Mouse (Mus musculus) kidney, postnatal 10 days (tissue): ENCODE measurements at regions not wholly inside any gene's neighbourhood (a gene's known extent, or its start where the extent isn't known, plus 50 kb on each side); places are given as distances from the start of the nearest gene placed in this dataset.

Source experiments
- DNase-seq: peaks from one replicate; pipeline ENCODE4 v3.0.0; 2021; ENCODE audit warnings: mixed read lengths

DNA sequence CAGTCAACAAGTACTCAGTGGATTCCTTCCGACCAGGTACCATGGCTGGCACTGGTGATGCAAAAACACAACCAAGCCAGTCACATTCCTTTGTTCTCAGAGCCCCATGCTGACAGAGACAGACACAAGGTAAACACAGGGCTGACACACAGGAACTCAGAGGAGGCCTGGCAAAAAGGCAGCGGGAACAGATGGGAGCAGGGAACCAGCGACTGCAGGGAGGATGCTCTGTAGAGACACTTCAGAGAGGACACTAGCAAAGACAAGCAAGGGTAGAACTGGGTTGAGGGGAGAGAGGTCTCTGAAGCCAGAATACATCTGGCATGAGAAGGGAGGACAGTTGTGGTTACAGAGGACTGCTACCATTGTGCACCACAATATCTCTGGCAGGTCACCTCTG, 133.6 kb downstream of the Tex36 start:
- DNase-seq, result no peak

DNA sequence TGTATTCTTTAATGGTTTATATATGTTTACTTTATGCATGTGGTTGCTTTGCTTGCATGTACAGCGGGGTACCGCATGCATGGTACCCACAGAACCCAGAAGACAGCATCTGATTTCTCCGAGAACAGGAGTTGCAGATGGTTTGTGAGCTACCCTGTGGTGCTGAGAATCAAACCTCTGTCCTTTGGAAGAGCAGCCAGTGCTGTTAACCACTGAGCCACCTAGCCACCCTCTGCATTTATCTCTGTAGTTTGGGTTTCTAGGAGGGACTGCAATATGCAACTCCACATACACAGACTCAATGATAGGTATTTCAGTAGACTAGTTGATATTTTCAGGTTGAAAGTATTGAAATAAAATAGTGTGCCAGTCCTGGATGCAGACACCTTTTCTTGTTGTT, 134.4 kb downstream of the Tex36 start:
- no peak for DNase-seq

DNA sequence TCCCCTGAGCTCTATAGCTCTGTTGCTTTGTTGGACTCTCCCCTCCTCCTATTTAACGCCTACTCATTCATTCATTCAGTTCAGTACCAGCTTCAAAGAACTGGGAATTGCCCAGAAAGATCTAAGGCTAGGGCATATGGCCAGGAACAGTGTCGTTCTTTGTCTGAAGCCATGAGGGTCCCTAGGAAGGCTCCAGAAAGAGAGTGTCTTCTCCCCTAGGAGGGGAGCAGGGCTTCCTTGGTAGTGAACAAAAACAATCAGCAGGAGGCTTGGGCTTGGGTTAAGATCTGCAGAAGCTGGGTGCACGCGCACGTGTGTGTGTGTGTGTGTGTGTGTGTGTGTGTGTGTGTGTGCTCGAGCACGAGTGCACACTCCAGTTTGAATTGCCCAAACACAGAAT, 142.7 kb downstream of the Tex36 start:
- DNase-seq, result no peak

DNA sequence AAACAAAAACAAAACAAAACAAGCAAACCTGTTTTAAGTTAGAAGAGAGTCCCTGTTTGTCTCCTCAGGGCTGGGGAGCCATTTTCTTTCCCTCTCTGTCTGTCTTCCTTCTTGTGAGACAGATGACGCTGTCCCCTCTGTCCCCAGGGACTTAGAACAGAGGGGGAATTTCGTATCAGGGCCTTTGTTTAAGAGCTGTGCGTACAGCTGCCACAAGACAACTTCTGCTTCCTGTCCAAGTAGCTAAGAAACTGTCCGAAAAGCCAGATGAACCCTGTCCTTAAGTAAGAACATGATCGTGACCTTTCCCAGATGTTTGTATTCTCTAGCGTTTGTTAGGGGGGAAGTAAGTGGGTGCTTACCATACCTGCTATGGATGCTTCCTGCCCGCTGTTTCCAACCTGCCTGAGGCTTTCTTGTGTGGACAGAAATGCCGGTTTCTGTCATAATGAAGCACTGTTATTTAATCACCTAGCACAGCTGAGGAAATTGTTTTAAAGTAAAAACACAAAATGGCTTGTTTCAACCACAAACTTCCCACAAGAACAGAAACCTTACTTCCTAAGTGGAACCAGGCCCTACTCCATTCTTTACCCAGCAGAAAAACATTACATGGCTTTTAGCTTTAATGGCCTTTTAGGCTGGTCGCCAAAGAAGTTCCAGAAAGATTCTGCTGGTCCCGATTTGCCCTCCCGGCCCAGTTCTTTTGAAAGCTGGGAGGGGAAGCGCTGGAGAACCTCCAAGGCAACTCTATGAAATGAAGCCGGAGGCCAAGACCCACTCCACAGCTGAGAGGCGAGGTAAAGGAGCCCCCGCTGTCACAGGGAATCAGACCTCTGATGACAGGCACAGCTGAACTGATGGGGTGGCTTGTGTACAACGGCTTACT, 144.3 kb downstream of the Tex36 start:
- peak; percentile 67 for DNase-seq

DNA sequence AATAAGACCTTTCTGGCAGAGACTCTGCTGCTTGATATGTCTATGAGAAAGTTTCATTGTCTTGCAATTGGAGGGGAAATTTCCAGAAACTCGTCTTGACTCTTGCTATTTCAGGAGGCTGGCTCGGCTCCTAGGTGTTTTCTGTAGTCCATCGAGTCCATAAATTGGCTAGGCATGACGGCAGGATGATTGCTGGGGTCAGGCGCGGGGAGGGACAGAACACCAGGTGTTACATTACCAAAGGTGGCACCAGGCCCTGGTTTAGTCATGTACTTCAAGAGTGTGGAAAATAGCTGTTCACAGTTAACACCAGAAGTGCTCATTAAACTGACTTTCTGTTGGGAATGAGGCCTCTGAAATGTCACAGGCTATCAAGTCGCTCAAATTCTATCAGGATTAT, 151.7 kb downstream of the Tex36 start:
- no peak for DNase-seq

DNA sequence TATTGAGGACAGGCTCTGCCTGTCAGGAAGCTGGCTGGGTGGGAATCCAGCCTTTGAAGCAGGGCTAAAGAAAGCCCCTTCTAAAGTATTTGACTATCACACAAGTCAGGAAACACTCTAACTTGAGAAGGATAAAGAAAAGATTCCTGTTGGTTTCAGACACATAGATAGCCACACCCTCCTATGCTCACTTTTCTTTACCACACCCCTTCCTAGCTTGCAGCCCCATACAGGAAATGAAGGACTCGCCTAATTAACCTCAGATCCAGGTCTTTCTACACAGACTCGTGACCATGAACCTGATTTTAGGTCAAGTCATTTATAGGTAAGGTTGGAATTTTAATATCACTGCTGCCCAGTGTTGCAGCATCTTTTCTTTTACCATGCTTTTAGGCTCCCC, 154.9 kb downstream of the Tex36 start:
- DNase-seq, result no peak

DNA sequence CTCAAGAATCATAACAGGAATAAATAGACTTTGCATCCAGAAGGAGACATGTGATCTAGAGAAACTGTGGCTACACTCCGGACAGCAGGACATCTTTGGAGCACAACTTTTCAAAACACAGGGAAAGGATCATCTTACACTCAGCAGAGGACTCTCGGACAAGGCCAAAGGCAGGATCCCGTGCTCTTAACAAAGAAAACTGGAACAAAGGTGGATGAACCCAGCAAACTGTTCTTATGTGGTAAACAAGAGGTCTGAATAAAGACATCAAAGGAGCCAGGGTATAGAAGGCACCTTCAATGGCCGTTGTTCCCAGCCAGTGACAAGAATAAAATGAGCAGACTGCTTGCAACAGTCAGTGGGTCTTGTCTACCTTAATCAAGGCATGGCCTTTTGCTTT, 160.3 kb downstream of the Tex36 start:
- DNase-seq, result no peak

DNA sequence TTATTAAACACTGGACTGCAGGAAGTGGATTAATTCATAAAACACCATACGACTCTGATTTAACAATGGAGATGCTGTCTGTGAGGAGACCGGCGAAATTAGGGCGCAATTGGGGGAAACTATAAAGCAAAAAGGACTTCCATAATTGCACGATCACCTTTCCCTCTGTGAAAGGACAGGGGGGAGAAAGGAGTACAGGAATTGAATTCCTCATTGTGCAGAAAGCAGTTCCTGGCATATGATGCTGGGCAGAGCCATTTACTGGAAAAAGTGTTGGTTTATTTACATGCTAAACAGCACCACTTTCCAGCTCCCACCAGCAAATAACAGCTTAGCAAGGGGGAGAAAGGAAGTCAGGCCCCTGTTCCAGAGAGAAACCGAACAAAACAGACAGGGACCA, 160.8 kb downstream of the Tex36 start:
- DNase-seq, result no peak

DNA sequence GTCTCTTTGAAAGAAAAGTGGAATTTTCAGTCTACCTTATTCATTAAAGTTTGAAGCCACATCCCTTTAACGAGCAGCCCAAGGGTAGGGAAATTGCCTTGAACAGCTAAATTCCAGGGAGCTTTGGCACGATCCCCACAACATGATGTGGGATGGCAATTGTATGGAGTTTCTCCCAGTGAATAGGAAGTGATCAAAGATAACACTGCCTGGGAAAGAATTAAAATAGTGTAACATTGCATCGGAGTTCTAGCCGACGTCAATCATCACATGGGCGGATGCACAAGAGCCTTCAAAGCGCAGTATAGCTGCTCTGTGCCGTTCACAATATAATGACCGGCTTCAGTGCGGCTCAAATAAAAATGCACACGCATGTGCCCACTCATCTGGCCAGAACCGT, 161.2 kb downstream of the Tex36 start:
- DNase-seq, result no peak

DNA sequence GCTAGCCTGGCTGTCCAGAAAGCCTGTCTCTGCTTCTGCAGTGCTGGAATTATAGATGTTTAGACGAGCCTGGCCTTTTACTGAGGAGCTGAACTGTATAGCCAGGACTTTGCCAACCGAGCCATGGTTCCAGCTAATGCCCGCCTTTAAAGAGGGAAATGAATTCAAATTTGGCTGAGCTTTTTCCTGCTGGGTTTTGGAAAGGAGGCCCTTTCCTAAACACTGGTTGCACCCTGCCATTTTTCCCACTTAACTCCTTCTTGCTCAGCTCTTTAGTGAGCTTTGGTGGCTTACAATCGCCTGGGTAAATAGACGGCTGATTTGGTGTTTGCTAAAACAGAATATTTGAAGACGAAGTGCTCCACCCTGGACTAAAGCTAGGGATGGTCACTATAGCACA, 161.9 kb downstream of the Tex36 start:
- no peak for DNase-seq

DNA sequence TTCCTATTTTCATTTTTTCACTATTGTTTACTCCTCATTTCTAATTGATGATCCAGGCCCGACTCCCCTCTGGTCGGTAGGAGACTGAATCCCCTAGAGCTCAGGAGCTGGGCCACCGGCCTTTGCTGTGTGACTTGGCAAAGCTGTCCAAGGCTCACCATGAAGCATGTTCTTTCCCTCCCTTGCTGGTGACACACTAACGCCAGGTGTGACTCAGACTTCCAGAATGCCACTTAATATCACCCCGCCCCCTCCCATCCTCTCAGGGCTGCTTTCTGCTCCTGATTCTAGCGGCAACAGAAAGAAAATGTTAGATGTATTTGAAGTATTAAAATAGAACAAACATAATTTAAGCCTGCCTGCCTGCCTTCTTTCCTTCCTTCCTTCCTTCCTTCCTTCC, 163.3 kb downstream of the Tex36 start:
- DNase-seq, result no peak

DNA sequence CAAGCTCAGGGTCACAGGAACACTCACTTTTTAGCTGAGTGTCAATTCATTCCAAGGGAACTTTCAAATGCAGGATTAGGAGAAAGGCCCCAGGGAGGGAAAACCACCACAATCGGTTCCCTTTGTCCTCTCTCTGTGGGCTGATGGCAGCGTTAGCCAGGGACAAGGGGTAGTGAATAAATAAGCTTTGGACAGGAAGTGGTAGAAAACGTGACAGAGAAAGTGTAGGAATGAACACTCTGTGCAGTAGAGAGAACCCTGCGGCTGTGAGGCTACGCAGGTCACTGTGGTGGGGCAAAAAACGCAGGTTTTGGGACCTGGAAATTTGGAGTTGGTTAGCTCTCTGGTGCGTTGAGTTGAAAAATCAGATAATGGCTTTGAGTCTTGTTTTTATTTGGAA, 164.1 kb downstream of the Tex36 start:
- DNase-seq, result no peak

DNA sequence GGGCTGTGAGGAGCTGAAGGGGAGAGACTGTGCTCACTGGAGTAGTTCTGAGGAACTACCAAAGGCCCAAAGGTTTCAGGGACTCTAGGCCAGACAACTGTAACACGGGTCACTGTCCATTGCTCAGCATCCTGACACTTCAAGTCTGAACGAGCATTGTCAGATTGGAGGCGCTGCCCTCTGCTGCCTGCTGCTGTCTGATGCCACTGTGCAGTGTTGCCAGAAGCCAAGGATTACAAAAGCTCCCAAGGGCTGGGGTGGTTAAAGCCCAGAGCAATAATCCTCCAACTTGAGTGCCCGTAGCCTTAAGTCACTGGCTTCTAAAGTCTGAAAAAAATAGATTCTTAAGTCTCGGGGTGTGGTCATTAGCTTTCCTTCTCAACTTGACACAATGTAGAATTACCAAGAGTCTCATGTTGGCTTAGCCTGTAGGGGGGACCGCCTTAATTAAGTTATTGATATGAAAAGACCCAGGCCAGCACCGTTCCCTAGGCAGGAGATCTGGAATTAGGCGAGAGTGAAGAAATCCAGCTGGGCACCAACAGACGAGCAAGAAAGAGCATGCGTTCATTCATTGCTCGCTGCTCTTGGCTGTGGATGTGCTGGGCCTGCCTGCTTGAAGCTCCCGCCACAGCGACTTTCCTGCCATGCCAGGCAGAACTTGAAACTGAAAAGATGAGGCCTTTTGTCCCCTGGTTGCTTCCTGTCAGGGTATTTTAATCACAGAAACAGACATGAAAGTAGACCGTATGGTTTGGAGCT, 166.2 kb downstream of the Tex36 start:
- DNase-seq, result no peak

DNA sequence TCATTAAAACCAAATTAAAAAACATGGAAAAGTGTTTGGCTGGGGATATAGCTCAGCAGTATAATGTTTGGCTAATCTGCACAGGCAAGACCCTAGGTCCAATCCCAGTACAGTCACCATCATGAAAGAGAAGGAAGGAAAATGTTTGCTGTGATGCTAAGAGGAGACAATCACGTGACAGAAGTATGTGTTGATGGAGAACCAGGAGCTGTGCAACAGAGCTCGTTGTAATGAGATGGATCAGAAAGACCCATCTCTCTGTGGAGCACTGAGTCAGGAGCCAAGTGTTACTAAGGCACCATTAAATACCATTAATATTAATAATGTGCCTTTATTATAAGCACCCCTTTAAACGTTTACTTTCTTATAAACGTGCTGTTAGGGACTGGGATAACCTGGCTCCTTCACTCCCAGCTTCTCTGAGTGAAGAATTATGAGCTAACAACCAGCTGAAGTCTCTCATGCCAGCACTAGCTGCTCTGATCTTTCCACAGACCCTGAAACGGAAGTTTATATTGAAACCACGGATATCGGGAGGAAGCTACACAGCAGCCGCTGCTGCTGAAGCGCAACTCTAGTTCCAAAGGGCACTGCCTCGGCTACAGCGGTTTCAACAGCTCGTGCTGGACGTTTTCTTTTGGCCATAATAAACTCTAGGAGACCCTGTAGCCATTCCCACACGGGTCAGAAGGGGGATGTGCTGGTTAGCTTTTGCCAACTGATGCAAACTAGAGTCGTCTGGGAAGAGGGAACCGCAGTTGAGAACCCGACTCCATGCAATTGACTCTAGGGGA, 167.7 kb downstream of the Tex36 start:
- DNase-seq, result no peak

DNA sequence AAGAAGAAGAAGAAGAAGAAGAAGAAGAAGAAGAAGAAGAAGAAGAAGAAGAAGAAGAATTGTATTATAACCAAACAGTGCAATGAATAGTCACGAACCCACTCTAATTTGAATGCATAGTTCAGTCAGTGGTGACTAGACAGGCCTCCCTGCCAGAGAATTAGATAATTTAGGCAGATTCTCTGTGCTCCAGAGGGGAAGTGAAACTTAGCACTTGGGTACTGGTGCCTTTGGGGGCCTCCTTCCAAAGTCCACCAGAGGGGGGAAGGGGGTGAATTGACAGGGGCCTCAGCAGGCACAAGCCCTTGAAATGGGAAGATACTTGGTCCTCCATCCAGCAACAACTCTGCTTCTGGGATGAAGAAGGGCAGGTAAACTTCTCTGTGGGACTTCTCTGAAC, 169.6 kb downstream of the Tex36 start:
- DNase-seq, result no peak

DNA sequence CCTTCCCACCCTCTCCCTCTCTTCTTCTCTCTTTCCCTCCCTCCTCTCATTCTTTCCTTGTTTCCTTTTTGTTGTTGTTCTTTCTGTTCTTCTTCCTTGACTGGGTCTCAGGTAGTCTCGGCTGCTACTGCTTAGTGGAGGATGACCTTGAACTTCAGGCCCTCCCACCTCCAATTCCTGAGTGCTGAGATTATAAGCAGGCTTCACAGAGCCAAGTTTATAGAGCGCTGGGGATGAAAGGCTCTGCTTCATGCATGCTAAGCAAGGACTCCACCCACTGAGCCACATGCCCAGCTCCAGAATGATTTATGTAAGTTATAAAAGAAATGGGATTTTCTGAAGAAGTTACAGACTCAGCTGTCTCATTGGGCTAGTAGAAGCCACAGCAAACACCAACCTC, 199.9 kb downstream of the Tex36 start:
- DNase-seq, result no peak

DNA sequence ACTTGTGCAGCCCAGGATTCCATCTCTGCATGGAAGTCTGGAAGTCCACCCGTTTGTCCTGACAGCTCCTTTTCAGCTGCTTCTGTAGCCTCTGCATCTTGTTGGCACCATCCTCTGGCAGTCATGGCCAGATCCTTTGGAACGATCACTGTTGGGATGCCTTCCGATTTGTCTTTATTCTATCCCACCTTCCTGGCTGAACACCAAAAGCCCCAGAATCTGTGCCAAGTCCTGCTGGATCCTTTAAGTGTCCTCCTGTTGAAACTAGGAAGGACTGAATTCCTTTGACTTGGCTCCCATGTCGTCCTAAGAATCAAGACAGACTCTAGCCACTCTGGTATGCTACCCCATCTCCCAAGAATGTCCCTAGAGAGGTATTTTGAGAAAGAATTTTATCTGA, 201.3 kb downstream of the Tex36 start:
- DNase-seq, result no peak

DNA sequence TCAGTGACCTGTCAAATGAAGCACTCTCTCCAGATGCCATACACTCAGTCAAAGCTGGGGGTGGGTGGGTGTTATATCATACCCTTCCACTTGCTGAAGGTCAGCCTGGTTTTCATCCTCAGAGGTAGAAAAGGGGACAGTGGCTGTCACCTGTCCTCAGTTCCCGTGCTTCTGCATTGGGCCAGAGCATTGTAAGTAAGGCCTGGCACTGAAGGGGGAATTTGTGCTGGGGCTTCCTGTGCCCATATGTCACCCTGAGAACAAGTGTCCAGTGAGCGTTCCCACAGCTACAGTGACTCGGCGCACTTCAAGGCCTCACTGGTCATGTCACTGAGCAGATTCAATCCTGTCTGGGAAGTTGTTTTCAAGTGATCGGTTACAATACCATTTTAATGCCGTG, 213.2 kb downstream of the Tex36 start:
- no peak for DNase-seq

DNA sequence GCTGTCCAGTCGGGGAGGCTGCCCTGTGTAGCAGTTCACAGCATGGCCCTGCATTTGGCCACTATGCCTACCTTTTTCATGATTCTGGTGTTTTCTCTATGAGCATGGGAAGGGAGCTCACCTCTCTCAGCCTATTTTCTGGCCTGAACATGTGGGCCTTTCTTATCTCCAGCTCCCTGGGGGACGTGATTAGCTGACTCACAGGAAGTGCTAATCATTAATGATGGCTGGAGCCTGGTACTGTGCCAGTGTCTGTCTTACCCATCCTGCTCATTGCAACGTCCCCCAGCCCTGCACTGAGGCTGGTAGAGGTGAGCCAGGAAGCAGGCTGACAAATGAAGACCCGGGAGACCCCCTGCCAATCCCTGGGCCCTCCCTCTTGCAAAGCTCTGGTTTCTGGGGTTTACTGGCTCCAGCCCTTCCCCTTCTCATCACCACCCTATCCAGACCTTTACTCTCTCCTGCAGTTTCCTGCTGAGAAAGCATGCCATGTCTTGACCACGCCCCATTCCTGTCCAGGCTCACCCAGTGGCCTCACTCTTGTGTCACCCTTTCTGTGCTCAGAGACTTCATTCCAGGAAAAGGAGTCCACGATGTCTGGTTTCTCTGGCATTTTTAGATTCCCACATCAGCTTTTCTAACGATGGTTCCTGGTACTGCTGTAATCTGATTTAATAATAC, 219.8 kb downstream of the Tex36 start:
- DNase-seq, result peak; percentile 23

DNA sequence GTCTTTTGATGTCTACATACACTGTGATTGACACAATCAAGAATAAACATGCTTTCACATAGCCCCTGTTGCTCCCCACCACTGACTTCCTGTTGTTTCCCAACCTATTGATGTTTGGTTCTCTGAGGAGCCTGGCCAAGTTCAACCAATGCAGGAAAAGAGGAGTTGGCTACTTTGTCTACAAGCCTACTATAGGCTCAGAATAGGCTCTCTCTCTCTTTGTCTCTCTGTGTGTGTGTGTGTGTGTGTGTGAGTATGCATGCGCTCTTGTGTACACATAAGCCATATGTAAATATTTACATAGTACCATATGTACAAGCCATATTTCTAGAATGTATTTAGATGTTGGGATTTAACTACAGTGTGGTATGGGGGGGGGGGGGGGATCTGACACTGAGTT, 222.6 kb downstream of the Tex36 start:
- no peak for DNase-seq

DNA sequence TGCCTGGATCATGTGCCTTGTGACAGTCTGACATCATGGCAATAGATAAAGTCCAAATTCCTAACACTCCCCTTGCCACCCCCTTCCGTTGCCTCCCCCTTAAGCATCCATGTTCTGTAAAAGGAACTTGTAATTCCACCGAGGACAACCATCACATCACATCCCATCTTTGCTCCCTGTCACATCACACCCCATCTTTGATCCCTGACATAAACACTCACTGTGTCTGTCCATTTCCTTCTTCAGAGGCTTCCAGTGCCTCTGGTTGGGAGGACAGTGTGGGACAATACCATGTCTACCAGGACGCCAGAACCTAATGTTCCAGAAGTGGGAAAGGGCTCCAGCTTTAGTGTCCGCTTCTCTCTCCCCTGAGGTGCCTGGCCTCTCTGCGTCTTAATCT, 223.6 kb downstream of the Tex36 start:
- DNase-seq, result no peak

DNA sequence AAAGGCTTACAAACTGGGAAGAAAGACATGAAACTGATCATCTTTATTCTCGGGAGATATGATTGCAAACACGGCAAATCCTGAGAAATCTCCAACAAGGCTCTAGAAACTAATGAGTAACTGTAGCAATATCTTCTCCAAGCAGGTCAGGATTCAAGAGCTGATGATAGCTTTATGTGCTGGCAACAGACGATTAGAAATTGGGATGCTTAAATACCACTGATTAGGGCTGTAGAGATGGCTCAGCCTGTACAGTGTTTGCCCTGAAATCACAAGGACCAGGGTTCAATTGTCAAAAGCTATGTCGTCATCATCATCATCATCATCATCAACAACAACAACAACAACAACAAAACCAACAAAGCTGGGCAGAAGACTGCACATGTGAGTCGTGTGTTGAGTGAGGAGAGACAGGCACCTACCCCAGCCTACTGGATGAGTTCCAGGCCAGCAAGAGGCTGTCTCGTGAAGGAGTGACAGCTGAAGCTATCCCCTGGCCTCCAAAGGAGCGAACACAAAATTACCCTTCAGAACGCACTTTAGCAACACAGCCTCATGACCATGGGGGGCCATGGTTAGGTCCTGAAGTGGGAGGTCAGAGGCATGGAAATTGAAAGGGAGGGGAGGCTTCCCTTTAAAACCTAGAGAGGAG, 225.0 kb downstream of the Tex36 start:
- no peak for DNase-seq
